In the genomic region with DNA sequence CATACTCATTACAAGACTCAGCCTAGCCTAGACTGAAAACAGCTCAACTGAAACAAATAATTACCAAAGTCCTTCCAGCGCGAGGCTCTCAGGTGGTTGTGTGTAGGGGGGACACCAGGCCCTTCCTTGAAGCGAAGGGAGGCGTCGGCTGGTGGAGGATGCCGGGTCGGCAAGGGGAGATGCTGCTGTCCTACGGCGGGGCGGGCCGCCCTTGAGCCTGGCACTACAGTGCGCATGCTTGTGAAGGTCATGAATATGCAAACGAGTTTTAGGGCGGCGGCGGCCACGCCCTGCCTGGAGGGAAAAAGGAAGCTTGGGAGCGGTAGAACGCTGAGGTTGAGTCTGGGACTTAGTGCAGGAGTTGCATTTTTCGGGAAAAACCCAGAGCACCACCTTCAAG, we compare ENCODE assay signal across 8 mouse cellular contexts. TPM values are rescaled to one million over a fixed set of nuclear protein-coding genes. Genes with fewer than 3 reads are reported as not detected.
DNase-seq lines count a peak whose midpoint lies in the region; ATAC-seq and TF ChIP-seq lines count a peak whose summit lies in the region.

No protein-coding gene starts in this region.

- peak overlapping the region; percentile 39 to 40 for H3K4me3 ChIP-seq in heart, embryonic 14.5 days (ENCODE audit: control insufficient read depth in 1 of 2, insufficient read depth in 1 of 2, low read depth in 1 of 2, low read length in 2 of 2)
- H3K4me3 ChIP-seq in kidney, postnatal 0 days (replicated peaks; ENCODE audit: low read depth, low read length), result peak overlapping the region; percentile 24; the same call in 1 of the 2 replicates
- peak overlapping the region; percentile 30 for H3K4me3 ChIP-seq in lung, embryonic 14.5 days (ENCODE audit: low read depth, low read length)

- H3K9ac ChIP-seq in heart, embryonic 14.5 days (ENCODE audit: low read length), result peak overlapping the region; percentile 63
- H3K9ac ChIP-seq in kidney, postnatal 0 days (ENCODE audit: low read depth, low read length), result peak overlapping the region; percentile 36; the same call in 1 of the 2 replicates
- H3K9ac ChIP-seq in lung, embryonic 14.5 days, result peak overlapping the region; percentile 42

- H3K9me3 ChIP-seq in heart, embryonic 14.5 days (ENCODE audit: control insufficient read depth, low read length), result no peaks in the 10 kb centered on the region
- H3K9me3 ChIP-seq in kidney, postnatal 0 days (replicated peaks; ENCODE audit: low read length), result no peaks in the 10 kb centered on the region
- no peaks in the 10 kb centered on the region for H3K9me3 ChIP-seq in lung, embryonic 14.5 days (ENCODE audit: low read depth, low read length)

- under 1% methylated on average over 20 of the region's 20 CpGs for WGBS in heart, embryonic 14.5 days
- WGBS in kidney, postnatal 0 days, result under 1% methylated on average over 20 of the region's 20 CpGs
- under 1% methylated on average over 20 of the region's 20 CpGs for WGBS in lung, embryonic 14.5 days

- no peaks in the 10 kb centered on the region for H3K36me3 ChIP-seq in heart, embryonic 14.5 days (ENCODE audit: control insufficient read depth, insufficient read depth, low read length)
- H3K36me3 ChIP-seq in kidney, postnatal 0 days (ENCODE audit: insufficient read depth, low read length), result no peaks in the 10 kb centered on the region
- H3K36me3 ChIP-seq in lung, embryonic 14.5 days (ENCODE audit: insufficient read depth), result no peaks in the 10 kb centered on the region

- H3K27me3 ChIP-seq in heart, embryonic 14.5 days (ENCODE audit: control insufficient read depth, insufficient read depth, low read length), result peaks cover 17% of the 10 kb centered on the region
- H3K27me3 ChIP-seq in kidney, postnatal 0 days (ENCODE audit: insufficient read depth, low read length), result peaks cover 18% of the 10 kb centered on the region
- peaks cover 14% of the 10 kb centered on the region; the same call in 1 of the 2 replicates for H3K27me3 ChIP-seq in lung, embryonic 14.5 days (ENCODE audit: insufficient read depth, low read length)

- no peak for TF ChIP-seq CTCF in kidney, postnatal 0 days (IDR thresholded peaks at IDR 0.05; ENCODE audit: low read depth)
- no peak for TF ChIP-seq CTCF in lung, embryonic 14.5 days (IDR thresholded peaks at IDR 0.05; ENCODE audit: low read depth)

- no peak overlapping the region for H3K27ac ChIP-seq in heart, embryonic 14.5 days (replicated peaks in 1 of 2; ENCODE audit: control insufficient read depth in 1 of 2, insufficient read depth in 1 of 2, low read depth in 2 of 2, low read length in 2 of 2)
- H3K27ac ChIP-seq in kidney, postnatal 0 days, result no peak overlapping the region
- no peak overlapping the region for H3K27ac ChIP-seq in lung, embryonic 14.5 days (ENCODE audit: low read depth)

- peak overlapping the region; percentile 72 for H3K4me2 ChIP-seq in heart, embryonic 14.5 days (ENCODE audit: low read length)
- peak overlapping the region; percentile 61 for H3K4me2 ChIP-seq in kidney, postnatal 0 days (ENCODE audit: low read length)
- peak overlapping the region; percentile 70 for H3K4me2 ChIP-seq in lung, embryonic 14.5 days

- peak; percentile 65 for ATAC-seq in erythroid progenitor cell, adult 5-6 weeks (replicated peaks; ENCODE audit: low FRiP score, poor library complexity, severe bottlenecking)
- no peak for ATAC-seq in heart, embryonic 14.5 days (ENCODE audit: insufficient number of reproducible peaks, insufficient read depth, low FRiP score, low read depth)
- peak; percentile 71 for ATAC-seq in kidney, postnatal 0 days (replicated peaks; ENCODE audit: low FRiP score, low read depth)
- peak; percentile 63 for ATAC-seq in lung, embryonic 14.5 days (ENCODE audit: insufficient read depth)

- peak; percentile 60 for DNase-seq in urinary bladder, adult 18-20 months (ENCODE audit: low spot score in 2 of 2)
- no peak for DNase-seq in urinary bladder, postnatal 10 days (ENCODE audit: low spot score)
- DNase-seq in kidney, postnatal 0 days (ENCODE audit: low spot score), result peak; percentile 87
- DNase-seq in lung, embryonic 14.5 days, result peak; percentile 88
- DNase-seq in ovary, postnatal 14 days (ENCODE audit: low spot score), result peak; percentile 46
- peak; percentile 80 for DNase-seq in thymus, postnatal 14 days

- peaks cover 29 to 40% of the 10 kb centered on the region in 2 experiments for H3K4me1 ChIP-seq in heart, embryonic 14.5 days (ENCODE audit: control insufficient read depth in 2 of 2, insufficient read depth in 2 of 2, low read length in 2 of 2)
- H3K4me1 ChIP-seq in kidney, postnatal 0 days (replicated peaks; ENCODE audit: insufficient read depth, low read length), result peaks cover 22% of the 10 kb centered on the region
- peaks cover 16% of the 10 kb centered on the region for H3K4me1 ChIP-seq in lung, embryonic 14.5 days (ENCODE audit: insufficient read depth)

RNA-seq across cellular contexts. Expression of gene Flrt1, which starts 38.3 kb away (rescaled TPM):
- not detected in 2 replicates for total RNA-seq in erythroid progenitor cell, adult 5-6 weeks (2015; ENCODE audit: low replicate concordance)
- total RNA-seq in erythroid progenitor cell, adult 5-6 weeks (2017; ENCODE audit: low replicate concordance), result not detected in 2 replicates
- polyA plus RNA-seq in heart, embryonic 14.5 days (2014; fragmentation: Nextera tagmentation; extraction: Ambion mirVana), result 1.4 and 1.5 TPM in 2 replicates
- 4.8 and 5.1 TPM in 2 replicates for polyA plus RNA-seq in kidney, postnatal 0 days (2015; fragmentation: Nextera tagmentation; extraction: Ambion mirVana)
- polyA plus RNA-seq in lung, embryonic 14.5 days (2014; fragmentation: Nextera tagmentation; extraction: Ambion mirVana), result 1.4 and 2.0 TPM in 2 replicates
